Mouse (Mus musculus) midbrain, embryonic 12.5 days (tissue): ENCODE measurements at regions not wholly inside any gene's neighbourhood (a gene's known extent, or its start where the extent isn't known, plus 50 kb on each side); places are given as distances from the start of the nearest gene placed in this dataset.

Experiments
- ATAC-seq: fragments of 200-750 bp; cut with Nextera tagmentation; 2 replicates; pipeline ENCODE4 v1.8.0; 2017; ENCODE audit warnings: low read depth, moderate TSS enrichment, moderate library complexity; ENCODE audit not compliant: low FRiP score
- H3K27ac ChIP-seq: fragments of 300-500 bp; sonication (generic); replicated peaks from 2 replicates; pipeline ENCODE4 v1.5.1; 2016; ENCODE audit warnings: mild to moderate bottlenecking
- H3K27me3 ChIP-seq: fragments of 300-500 bp; sonication (generic); 2 replicates; pipeline ENCODE4 v1.6.1; 2016; ENCODE audit warnings: mild to moderate bottlenecking
- H3K36me3 ChIP-seq: fragments of 300-500 bp; sonication (generic); 2 replicates; pipeline ENCODE4 v1.6.1; 2016
- H3K4me1 ChIP-seq: fragments of 300-500 bp; sonication (generic); 2 replicates; pipeline ENCODE4 v1.6.1; 2016
- H3K4me2 ChIP-seq: fragments of 300-500 bp; sonication (generic); replicated peaks from 2 replicates; pipeline ENCODE4 v1.6.1; 2016; ENCODE audit warnings: mild to moderate bottlenecking, moderate library complexity
- H3K4me3 ChIP-seq: fragments of 300-500 bp; sonication (generic); 2 replicates; pipeline ENCODE4 v1.5.1; 2016; ENCODE audit warnings: mild to moderate bottlenecking
- H3K9ac ChIP-seq: fragments of 300-500 bp; sonication (generic); replicated peaks from 2 replicates; pipeline ENCODE4 v1.6.1; 2016; ENCODE audit warnings: mild to moderate bottlenecking, moderate library complexity
- H3K9me3 ChIP-seq: fragments of 300-500 bp; sonication (generic); 2 replicates; pipeline ENCODE4 v1.6.1; 2016; ENCODE audit warnings: mild to moderate bottlenecking
- WGBS: fragments of 180-500 bp; shearing (Covaris S2); methylation state at CpG from one replicate; pipeline ENCODE4 v1.1.7; 2016; 5-methylcytosine and 5-hydroxymethylcytosine counted together

- Histone ChIP-seq H3K27ac (no peak overlapping the region), H3K4me2 (no peak overlapping the region), H3K27me3 (no peaks in the 10 kb centered on the region), H3K9ac (no peak overlapping the region), H3K9me3 (no peaks in the 10 kb centered on the region), H3K4me1 (0 out of 2 replicates have a peak, but pooled peaks cover 3% of the 10 kb centered on the region), H3K36me3 (no peaks in the 10 kb centered on the region), H3K4me3 (no peak overlapping the region)
- WGBS: 61% methylated on average over 7 of the region's 7 CpGs
- no peak for ATAC-seq
Observed at GRCm38 (mm10) chr11:22600370-22600769, 88.5 kb downstream of the Tmem17 start.

DNA sequence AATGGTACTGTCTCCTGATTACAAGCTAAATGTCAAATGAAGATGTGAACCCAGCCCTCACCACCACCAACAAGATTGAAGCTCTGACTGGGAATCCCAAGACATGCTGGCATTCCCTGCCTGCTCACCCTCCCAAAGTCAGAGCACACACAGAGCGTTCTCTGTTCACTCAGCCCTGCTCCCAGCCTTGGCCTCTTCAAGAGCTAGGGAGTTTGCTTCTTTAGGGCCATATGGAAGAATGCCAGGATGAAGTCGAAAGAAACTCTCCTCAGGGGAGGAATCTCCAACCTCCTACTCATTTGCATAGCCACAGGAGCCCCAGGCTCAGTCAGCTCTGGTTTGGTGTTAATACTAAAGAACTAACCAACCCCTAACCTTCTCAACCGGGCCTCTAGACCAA lies 90.1 kb downstream of the Tmem17 start:
- no peak for ATAC-seq
- no peak overlapping the region for H3K27ac ChIP-seq
- H3K27me3 ChIP-seq: no peaks in the 10 kb centered on the region
- H3K4me1 ChIP-seq: 0 out of 2 replicates have a peak, but pooled peaks cover 3% of the 10 kb centered on the region
- no peak overlapping the region for H3K9ac ChIP-seq
- no peaks in the 10 kb centered on the region for H3K36me3 ChIP-seq
- no peak overlapping the region for H3K4me2 ChIP-seq
- H3K4me3 ChIP-seq: no peak overlapping the region
- H3K9me3 ChIP-seq: no peaks in the 10 kb centered on the region
- 26% methylated on average over 3 of the region's 3 CpGs for WGBS

DNA sequence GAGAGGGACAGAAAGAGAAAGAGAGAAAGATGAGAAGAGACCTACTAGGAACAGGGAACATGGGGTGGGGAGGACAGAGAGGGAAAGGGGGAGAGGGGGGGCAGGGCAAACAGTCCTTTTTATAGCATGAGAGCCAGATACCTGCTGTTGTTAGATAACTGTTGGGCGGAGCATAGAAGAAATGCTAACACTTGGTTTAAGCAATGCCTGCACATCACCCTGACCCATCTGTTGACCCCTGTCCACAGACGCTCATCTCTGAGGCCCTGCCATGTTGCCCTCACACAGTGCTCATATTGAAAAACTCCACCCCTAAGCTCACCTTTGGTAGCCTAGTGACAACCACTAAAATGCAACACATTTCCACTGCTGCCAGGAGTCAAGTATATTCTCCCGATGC lies 90.7 kb downstream of the Tmem17 start:
- Histone ChIP-seq H3K4me1 (0 out of 2 replicates have a peak, but pooled peaks cover 3% of the 10 kb centered on the region), H3K36me3 (no peaks in the 10 kb centered on the region), H3K4me2 (no peak overlapping the region), H3K4me3 (no peak overlapping the region), H3K9me3 (no peaks in the 10 kb centered on the region), H3K27ac (no peak overlapping the region), H3K27me3 (no peaks in the 10 kb centered on the region), H3K9ac (no peak overlapping the region)
- no peak for ATAC-seq
- 90% methylated on average over 3 of the region's 3 CpGs for WGBS

GRCm38 (mm10) chr11:22603397-22603796 lies 91.5 kb downstream of the Tmem17 start:
- Histone ChIP-seq H3K36me3 (no peaks in the 10 kb centered on the region), H3K27ac (no peak overlapping the region), H3K4me1 (0 out of 2 replicates have a peak, but pooled peaks cover 3% of the 10 kb centered on the region), H3K27me3 (no peaks in the 10 kb centered on the region), H3K4me2 (no peak overlapping the region), H3K9ac (no peak overlapping the region), H3K4me3 (no peak overlapping the region), H3K9me3 (no peaks in the 10 kb centered on the region)
- WGBS: 93% methylated on average over 1 of the region's 1 CpGs
- ATAC-seq: no peak

DNA sequence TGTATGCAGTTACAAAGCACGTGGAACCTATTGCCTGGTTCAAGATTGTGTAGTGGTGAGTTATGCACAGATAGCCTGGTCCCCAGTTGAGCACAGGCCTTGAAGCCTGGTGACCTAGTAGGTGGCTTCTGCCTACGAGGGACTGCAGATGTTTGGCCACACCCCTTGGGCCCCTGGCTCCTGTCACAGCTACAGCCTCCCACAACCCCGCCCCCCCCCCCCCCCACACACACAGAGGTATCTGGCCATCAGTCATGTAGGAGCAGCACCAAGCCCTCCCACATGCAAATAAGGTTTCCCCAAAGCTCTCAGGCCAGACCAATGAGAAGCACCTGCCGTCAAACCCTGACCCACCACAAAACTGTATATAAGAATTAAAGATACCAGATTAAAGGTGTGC lies 94.5 kb downstream of the Tmem17 start:
- Histone ChIP-seq H3K36me3 (no peaks in the 10 kb centered on the region), H3K4me2 (no peak overlapping the region), H3K9ac (no peak overlapping the region), H3K9me3 (no peaks in the 10 kb centered on the region), H3K27ac (no peak overlapping the region), H3K27me3 (no peaks in the 10 kb centered on the region), H3K4me1 (peaks cover 9% of the 10 kb centered on the region; the same call in 1 of the 2 replicates), H3K4me3 (no peak overlapping the region)
- ATAC-seq: no peak
- WGBS: 77% methylated on average over 3 of the region's 4 CpGs

GRCm38 (mm10) chr11:22607645-22608044 lies 95.8 kb downstream of the Tmem17 start:
- 78% methylated on average over 5 of the region's 5 CpGs for WGBS

DNA sequence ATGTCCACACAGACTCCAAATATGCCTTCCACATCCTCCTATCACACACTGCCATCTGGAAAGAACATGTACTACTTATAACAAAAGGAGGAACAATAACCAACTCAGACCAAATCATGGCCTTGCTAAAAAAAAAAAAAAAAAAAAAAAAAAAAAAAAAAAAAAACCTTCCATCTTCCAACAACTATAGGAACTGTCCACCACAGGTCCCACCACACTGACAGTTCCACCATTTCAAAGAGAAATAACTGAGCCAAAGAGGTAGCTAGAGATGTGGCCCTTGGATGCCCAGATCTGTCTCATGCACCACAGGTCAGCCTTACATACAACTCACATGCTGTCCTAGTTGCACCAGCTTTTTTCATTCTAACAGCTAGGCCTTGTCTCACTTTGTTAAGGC lies 97.1 kb downstream of the Tmem17 start:
- Histone ChIP-seq H3K9ac (no peak overlapping the region), H3K4me2 (no peak overlapping the region), H3K27ac (no peak overlapping the region), H3K4me3 (no peak overlapping the region), H3K4me1 (peaks cover 6% of the 10 kb centered on the region; the same call in 1 of the 2 replicates), H3K27me3 (no peaks in the 10 kb centered on the region), H3K36me3 (no peaks in the 10 kb centered on the region), H3K9me3 (no peaks in the 10 kb centered on the region)
- no peak for ATAC-seq

More at GRCm38 (mm10) chr11:22607645-22608044, 95.8 kb downstream of the Tmem17 start:
- Histone ChIP-seq H3K4me1 (peaks cover 6% of the 10 kb centered on the region; the same call in 1 of the 2 replicates), H3K4me3 (no peak overlapping the region), H3K9me3 (no peaks in the 10 kb centered on the region), H3K4me2 (no peak overlapping the region), H3K36me3 (no peaks in the 10 kb centered on the region), H3K27ac (no peak overlapping the region), H3K27me3 (no peaks in the 10 kb centered on the region), H3K9ac (no peak overlapping the region)
- no peak for ATAC-seq

DNA sequence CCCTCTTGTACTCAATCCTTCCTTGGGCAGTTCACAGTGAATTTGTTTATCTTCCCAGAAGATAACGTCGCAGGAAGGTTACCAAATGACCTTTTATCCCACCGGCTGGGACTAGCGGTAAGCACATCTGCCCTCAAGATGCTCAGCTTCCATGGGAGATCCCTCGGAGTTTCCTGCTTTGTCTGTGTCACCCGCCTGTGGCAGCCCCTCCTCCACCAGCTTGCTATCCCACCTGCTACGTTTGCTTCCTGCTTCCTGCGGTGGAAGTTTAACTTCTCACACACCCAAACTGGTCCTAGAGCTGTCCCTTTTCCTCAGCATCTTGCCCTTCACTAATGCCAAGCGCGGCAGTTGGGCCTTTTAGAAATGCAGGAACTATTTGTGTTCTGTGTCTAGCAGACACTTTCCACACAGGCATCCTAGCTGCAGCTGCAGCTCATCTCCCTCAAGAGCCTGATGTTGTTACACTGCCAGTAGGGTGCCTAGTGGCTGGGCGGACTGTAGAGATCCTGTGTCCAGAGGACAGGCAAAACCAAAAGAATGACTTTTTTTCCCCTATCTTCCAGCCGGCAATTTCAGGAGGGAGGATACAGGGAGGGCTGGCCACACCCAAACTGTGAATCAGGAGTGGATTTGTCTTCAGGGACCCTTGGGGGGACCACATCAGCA lies 98.7 kb downstream of the Tmem17 start:
- H3K4me3 ChIP-seq: no peak overlapping the region
- no peaks in the 10 kb centered on the region for H3K27me3 ChIP-seq
- 6% methylated on average over 12 of the region's 12 CpGs for WGBS
- ATAC-seq: no peak
- no peak overlapping the region; the same call in 1 of the 2 replicates for H3K4me2 ChIP-seq
- no peak overlapping the region for H3K27ac ChIP-seq
- H3K9me3 ChIP-seq: no peaks in the 10 kb centered on the region
- H3K36me3 ChIP-seq: no peaks in the 10 kb centered on the region
- H3K9ac ChIP-seq: no peak overlapping the region
- peaks cover 6% of the 10 kb centered on the region; the same call in 1 of the 2 replicates for H3K4me1 ChIP-seq

DNA sequence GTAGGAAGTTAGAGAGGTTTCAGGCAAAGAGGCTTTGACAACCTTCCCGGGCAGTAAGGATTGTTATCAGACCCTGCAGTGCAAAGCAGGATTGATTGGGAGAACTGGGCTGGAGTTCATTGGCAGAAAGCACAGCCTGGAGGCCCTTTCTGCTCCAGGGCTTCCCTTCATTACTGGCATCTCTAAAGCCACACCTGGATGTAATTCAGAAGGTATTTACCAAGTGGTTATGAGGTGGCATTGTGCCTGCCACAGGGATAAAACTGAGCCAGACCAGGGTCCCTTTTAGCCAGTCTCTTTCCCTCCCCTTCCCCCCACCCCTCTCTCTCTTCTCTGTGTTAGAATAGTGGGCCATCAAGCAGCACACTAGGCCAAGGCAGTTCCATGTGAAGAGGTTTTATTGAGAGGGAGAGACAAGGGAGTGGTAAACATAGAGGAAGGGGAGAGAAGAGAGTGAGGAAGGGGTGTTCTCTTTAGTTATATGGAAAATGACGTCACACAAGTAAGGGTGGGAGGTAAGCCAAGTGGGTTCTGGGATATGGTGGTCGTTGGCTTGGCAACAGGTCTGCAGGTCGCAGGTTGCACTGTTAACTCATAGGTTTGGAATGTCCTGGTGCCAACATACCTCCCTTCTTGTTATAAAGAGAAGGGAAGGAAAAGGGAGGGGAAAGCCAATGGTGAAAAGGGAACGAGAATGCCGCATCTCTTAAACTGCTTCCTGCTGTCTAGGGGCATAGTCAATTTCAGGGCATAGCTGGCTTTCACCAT lies 99.4 kb downstream of the Tmem17 start:
- no peak for ATAC-seq
- Histone ChIP-seq H3K9me3 (no peaks in the 10 kb centered on the region), H3K4me1 (peaks cover 6% of the 10 kb centered on the region; the same call in 1 of the 2 replicates), H3K27me3 (no peaks in the 10 kb centered on the region), H3K9ac (no peak overlapping the region), H3K36me3 (no peaks in the 10 kb centered on the region), H3K4me2 (no peak overlapping the region), H3K4me3 (no peak overlapping the region), H3K27ac (no peak overlapping the region)
- WGBS: 64% methylated on average over 6 of the region's 6 CpGs

GRCm38 (mm10) chr11:22613500-22613899 lies 101.6 kb downstream of the Tmem17 start:
- Histone ChIP-seq H3K4me3 (no peak overlapping the region), H3K9me3 (no peaks in the 10 kb centered on the region), H3K9ac (no peak overlapping the region), H3K4me2 (no peak overlapping the region), H3K4me1 (peaks cover 8% of the 10 kb centered on the region; the same call in 1 of the 2 replicates), H3K36me3 (no peaks in the 10 kb centered on the region), H3K27ac (no peak overlapping the region), H3K27me3 (peaks cover 3% of the 10 kb centered on the region)
- no peak for ATAC-seq
- WGBS: 63% methylated on average over 2 of the region's 2 CpGs

DNA sequence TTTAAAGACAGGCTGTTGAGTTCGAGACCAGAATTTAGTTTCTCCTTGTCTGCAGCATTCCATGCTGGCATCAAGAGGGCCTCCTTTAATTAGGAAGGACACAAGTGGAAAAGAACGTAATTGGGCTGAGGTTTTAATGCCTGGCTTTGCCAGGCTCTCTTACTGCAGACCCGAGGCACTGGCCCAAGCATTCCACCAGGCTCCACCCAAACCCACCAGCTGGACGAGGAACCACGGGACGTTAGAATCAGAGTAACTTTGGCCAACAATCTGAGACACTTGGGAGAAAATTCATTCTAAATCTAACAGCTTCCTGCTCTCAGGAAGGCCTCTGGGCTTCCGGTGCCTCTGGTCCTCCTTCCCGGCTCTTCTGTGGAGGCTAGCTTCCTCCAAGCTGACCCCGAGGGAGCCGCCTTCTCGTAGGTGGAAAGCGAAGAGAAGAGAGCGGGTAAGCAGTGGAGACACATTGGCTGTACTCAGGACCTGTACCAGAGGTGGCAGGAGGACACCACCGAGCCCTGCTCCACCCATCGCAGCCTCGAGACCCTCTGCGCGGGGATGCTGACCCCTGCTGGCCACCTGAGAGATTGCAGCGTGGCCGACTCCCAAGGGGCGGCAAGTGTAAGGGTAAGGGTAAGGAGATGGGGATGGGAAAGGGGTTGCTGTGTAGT lies 105.5 kb downstream of the Tmem17 start:
- Histone ChIP-seq H3K4me3 (peak overlapping the region; percentile 27), H3K27ac (no peak overlapping the region), H3K4me2 (peak overlapping the region; percentile 54), H3K4me1 (0 out of 2 replicates have a peak, but pooled peaks cover 2% of the 10 kb centered on the region), H3K36me3 (no peaks in the 10 kb centered on the region), H3K9me3 (no peaks in the 10 kb centered on the region), H3K27me3 (peaks cover 6% of the 10 kb centered on the region), H3K9ac (peak overlapping the region; percentile 35)
- ATAC-seq: peak; percentile 93
- WGBS: 17% methylated on average over 21 of the region's 21 CpGs
